Mouse (Mus musculus) brown adipose tissue, adult 24 weeks (tissue): ENCODE results near the gene Ntn4. TPM values are rescaled to one million over a fixed set of nuclear protein-coding genes. Genes with fewer than 3 reads are reported as not detected.
A peak's percentile ranks its signal among the peaks of the same experiment; 100 is the strongest.

Experiments
- H3K27ac ChIP-seq: fragments of 200-500 bp; replicated peaks from 2 replicates; pipeline ENCODE4 v1.5.1; 2012; ENCODE audit warnings: low read depth, mild to moderate bottlenecking, low read length
- H3K4me1 ChIP-seq: fragments of 200-500 bp; 2 replicates; pipeline ENCODE4 v1.6.1; 2012; ENCODE audit warnings: low read length, mixed read lengths; ENCODE audit not compliant: control insufficient read depth, insufficient read depth, insufficient read length
- H3K4me3 ChIP-seq: fragments of 200-500 bp; 2 replicates; pipeline ENCODE4 v1.5.1; 2012; ENCODE audit warnings: low read depth, mild to moderate bottlenecking, low read length, moderate library complexity; ENCODE audit not compliant: insufficient read depth
- polyA plus RNA-seq: library from polyadenylated mRNA; stranded (reverse); fragments of >200 nt; gene quantifications from 2 replicates; pipeline ENCODE4 v1.2.4, GENCODE M21; 2012; ENCODE audit not compliant: missing spikeins, insufficient read depth, insufficient read length

The Ntn4 gene
- polyA plus RNA-seq, 1 experiment: 6.3 TPM

GRCm38 (mm10) chr10:93759644-93760043 is 119.2 kb downstream of the Ntn4 start:
- Histone ChIP-seq H3K4me3 (no peak overlapping the region), H3K27ac (no peak overlapping the region), H3K4me1 (no peaks in the 10 kb centered on the region)

- no peak overlapping the region for H3K4me3 ChIP-seq
- no peaks in the 10 kb centered on the region for H3K4me1 ChIP-seq
- H3K27ac ChIP-seq: no peak overlapping the region
Measured at GRCm38 (mm10) chr10:93760429-93760828, 119.9 kb downstream of the Ntn4 start.

DNA sequence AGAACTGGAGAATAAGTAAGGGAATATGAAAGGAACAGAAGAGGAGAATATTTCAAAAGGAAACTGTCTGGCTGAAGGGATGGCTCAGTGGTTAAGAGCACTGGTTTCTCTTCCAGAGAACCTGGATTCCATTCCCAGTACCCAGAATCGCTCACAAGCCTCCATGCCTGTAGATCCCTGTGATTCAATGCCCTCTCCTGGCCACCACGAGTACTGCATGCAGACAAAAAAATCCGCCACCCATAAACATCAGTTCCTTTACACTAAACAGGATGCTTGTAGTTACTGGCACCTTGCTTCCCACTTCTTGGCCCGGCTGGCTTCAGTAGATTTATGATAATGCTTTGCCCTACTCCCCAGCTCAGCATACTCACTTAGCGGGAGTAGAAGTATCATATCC is 122.6 kb downstream of the Ntn4 start:
- Histone ChIP-seq H3K4me3 (no peak overlapping the region), H3K4me1 (no peaks in the 10 kb centered on the region), H3K27ac (no peak overlapping the region)

GRCm38 (mm10) chr10:93766221-93766620 is 125.7 kb downstream of the Ntn4 start:
- no peak overlapping the region for H3K4me3 ChIP-seq
- H3K27ac ChIP-seq: no peak overlapping the region
- no peaks in the 10 kb centered on the region for H3K4me1 ChIP-seq

- Histone ChIP-seq H3K4me1 (no peaks in the 10 kb centered on the region), H3K4me3 (no peak overlapping the region), H3K27ac (no peak overlapping the region)
Measured at GRCm38 (mm10) chr10:93767245-93767644, 126.8 kb downstream of the Ntn4 start.

GRCm38 (mm10) chr10:93768222-93768621 is 127.7 kb downstream of the Ntn4 start:
- Histone ChIP-seq H3K27ac (no peak overlapping the region), H3K4me1 (no peaks in the 10 kb centered on the region), H3K4me3 (peak overlapping the region; percentile 14; the same call in 1 of the 2 replicates)

GRCm38 (mm10) chr10:93771931-93772465 is 131.5 kb downstream of the Ntn4 start:
- Histone ChIP-seq H3K27ac (no peak overlapping the region), H3K4me1 (no peaks in the 10 kb centered on the region), H3K4me3 (no peak overlapping the region)

DNA sequence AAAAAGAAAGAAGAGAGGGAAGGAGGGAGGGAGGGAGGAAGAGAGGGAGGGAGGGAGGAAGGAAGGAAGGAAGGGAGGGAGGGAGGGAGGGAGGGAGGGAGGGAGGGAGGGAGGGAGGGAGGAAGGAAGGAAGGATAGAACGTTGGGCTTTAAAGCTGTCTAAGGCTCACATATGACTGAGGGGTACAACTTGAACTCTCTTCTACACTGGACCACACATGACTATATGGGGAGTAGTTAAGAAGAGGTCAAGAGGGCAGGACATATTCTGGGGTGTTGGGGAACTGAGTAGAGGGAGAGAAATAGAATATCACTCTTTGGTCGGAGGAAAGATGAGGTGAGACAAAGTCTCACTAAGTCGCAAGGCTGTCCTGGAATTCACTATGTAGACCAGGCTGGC is 132.0 kb downstream of the Ntn4 start:
- Histone ChIP-seq H3K4me1 (no peaks in the 10 kb centered on the region), H3K4me3 (no peak overlapping the region), H3K27ac (no peak overlapping the region)

DNA sequence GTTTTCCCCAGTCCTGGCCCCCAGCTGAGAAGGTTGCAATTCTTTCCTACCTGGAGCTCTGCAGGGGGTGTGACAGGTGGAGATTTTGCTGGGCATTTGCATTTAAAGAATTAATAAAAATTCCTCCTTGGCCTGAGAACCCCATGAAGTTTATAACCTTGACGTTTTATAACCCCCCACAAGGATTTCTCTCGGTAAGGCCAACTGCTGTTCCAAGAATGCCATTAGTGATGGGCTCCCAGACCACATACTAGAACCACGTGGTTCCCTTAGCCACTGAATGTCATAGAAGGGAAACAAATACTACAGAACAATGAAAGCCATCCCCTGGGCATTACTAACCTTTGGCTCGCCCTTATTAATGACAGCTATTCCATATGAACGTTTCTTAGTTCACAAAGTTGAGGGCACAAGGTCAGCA is 136.3 kb downstream of the Ntn4 start:
- H3K4me3 ChIP-seq: no peak overlapping the region
- H3K27ac ChIP-seq: no peak overlapping the region
- H3K4me1 ChIP-seq: no peaks in the 10 kb centered on the region

DNA sequence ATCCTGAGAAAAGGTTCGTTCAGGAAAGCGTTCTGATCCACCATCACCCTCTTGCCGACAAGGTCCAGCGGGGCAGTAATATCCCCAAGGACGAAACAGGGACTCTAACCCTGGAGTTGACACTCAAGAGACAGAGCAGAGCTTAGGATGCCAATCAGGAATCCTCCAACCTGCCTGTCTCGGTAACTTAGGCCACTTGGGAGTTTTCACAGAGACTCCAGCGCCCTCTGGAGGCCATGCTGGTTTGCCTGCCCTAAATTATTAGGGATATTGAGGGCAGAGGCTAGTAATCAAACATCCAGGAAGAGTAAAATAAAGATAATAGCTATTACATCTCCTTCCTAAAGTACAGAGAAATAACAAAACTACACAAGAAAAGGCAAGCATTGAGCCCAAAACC is 136.9 kb downstream of the Ntn4 start:
- Histone ChIP-seq H3K27ac (no peak overlapping the region), H3K4me1 (no peaks in the 10 kb centered on the region), H3K4me3 (no peak overlapping the region)

DNA sequence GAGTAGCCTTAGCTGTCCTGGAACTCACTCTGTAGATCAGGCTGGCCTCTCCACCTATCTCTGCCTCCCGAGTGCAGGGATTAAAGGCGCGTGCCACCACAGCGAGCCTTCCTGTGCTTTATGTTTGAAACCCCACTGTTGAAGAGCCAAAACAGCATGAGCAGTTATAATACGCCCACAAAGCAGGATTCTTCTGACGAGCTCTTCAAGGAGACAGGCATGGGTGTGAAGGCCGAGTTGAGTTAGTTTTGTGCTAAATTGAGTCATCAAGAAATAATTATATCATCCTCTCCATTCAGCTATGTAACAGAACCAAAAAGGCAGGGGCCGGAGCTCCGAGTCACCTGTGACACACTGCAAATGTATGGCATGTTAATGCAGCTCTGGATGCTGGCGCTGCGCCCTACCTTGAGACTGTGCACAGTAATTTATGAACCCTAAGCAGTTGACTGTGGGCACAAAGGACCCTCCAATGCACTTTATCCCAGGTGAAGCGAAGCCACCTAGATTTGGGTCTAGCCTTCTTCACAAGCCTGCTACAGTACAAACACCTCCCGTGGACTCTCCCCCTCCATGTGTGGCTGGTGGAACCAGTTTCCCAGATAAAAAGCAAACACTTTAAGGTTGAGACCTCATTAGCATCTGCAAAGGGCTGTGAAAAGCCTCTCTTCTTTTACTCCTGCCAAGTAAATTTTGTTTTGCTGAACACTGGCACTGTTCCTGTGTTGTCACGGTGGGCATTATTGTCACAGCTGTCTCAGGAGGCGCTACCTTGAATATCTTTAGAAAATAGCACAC is 142.9 kb downstream of the Ntn4 start:
- Histone ChIP-seq H3K4me3 (no peak overlapping the region), H3K4me1 (no peaks in the 10 kb centered on the region), H3K27ac (no peak overlapping the region)

Other genes with a start within 250 kb of the Ntn4 start
- gene Lta4h, start 187.3 kb upstream of the Ntn4 start, polyA plus RNA-seq: 22.9 and 37.5 TPM in 2 replicates
- not detected in 2 replicates for gene Hal, start 151.9 kb upstream of the Ntn4 start, polyA plus RNA-seq
- gene Amdhd1, start 100.6 kb upstream of the Ntn4 start, polyA plus RNA-seq: not detected in 2 replicates
- gene Ccdc38, start 100.0 kb upstream of the Ntn4 start, polyA plus RNA-seq: not detected in 2 replicates
- 14.5 and 26.0 TPM in 2 replicates for gene Snrpf, start 51.0 kb upstream of the Ntn4 start, polyA plus RNA-seq
- gene Usp44, start 190.9 kb downstream of the Ntn4 start, polyA plus RNA-seq: not detected in 2 replicates